In the genomic region with DNA sequence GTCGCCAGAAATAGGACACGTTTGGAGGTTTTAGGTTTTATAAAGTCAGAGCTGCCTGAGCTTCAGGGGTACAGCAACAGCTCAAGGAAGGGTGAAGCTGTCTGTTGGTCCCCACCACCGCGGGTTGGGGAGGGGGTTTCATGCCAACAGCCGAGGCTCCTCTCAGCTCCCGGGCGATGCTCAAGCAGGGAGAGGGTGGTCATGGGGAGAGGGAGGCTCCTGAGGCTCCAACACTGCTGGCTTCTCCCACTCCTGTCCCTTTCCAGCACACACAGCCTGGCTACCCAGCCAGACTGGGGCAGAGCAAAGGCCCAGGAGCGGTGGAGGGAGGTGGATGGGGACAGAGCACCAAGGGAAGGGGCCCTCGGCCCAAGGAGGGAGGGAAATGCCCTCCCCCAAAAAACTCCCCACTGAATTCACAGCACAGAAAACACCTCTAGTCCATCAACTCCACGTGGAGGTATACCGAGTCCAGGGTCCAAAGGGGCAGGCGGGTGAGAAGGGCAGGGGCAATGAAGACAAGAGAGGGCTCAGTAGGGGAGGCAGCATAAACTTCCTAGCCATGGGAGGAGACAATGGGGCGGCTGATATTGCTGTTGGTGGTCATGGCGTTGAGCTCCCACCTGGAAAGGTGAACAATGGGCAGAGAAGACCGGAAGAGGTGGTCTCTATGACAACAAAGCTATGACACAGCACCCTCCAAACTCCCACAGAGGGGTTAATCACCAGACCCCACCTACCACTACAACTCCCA, we compare ENCODE assay signal across 8 mouse cellular contexts. TPM values are rescaled to one million over a fixed set of nuclear protein-coding genes. Genes with fewer than 3 reads are reported as not detected.
DNase-seq lines count a peak whose midpoint lies in the region; TF ChIP-seq lines count a peak whose summit lies in the region.

No protein-coding gene starts in this region.

- no peak for TF ChIP-seq CTCF in lung, adult 2 months (IDR thresholded peaks at IDR 0.05; ENCODE audit: insufficient read depth, low read length)
- TF ChIP-seq CTCF in embryonic fibroblast, embryonic 13.5 days (IDR thresholded peaks at IDR 0.05; ENCODE audit: borderline replicate concordance, insufficient read depth, low read length), result no peak
- no peak for TF ChIP-seq CTCF in small intestine, adult 2 months (IDR thresholded peaks at IDR 0.05; ENCODE audit: extremely low read depth, insufficient read length, insufficient replicate concordance, low read depth, low read length)

- peaks cover 31% of the 10 kb centered on the region for H3K36me3 ChIP-seq in small intestine, adult 2 months (ENCODE audit: control insufficient read depth, insufficient read depth, low read length)

- H3K4me3 ChIP-seq in lung, adult 2 months (replicated peaks; ENCODE audit: extremely low read depth, low read depth, low read length), result peak overlapping the region; percentile 38
- no peak overlapping the region for H3K4me3 ChIP-seq in embryonic fibroblast, embryonic 13.5 days (ENCODE audit: insufficient read depth, low read length)
- H3K4me3 ChIP-seq in small intestine, adult 2 months (ENCODE audit: low read depth, low read length), result peak overlapping the region; percentile 99

- 26% methylated on average over 15 of the region's 15 CpGs for WGBS in lung, adult 2 months
- 26% methylated on average over 15 of the region's 15 CpGs for WGBS in small intestine, adult 2 months

- TF ChIP-seq POLR2A in lung, adult 2 months (IDR thresholded peaks at IDR 0.05; ENCODE audit: borderline replicate concordance, extremely low read depth, low read depth, low read length), result no peak
- no peak for TF ChIP-seq POLR2A in embryonic fibroblast, embryonic 13.5 days (IDR thresholded peaks at IDR 0.05; ENCODE audit: low read depth, low read length)
- no peak for TF ChIP-seq POLR2A in small intestine, adult 2 months (IDR thresholded peaks at IDR 0.05; ENCODE audit: low read depth, low read length)

- DNase-seq in lung, adult 2 months, result no peak
- no peak for DNase-seq in lung, postnatal 14 days
- peak; percentile 14 to 44 for DNase-seq in kidney, postnatal 36 days
- no peak for DNase-seq in adrenal gland, adult (ENCODE audit: inconsistent age in 2 of 2, low spot score in 1 of 2)
- DNase-seq in thymus, postnatal 10 days (ENCODE audit: low spot score in 2 of 2), result no peak
- no peak for DNase-seq in adrenal gland, adult 2 months

- no peaks in the 10 kb centered on the region for H3K27me3 ChIP-seq in small intestine, adult 2 months (ENCODE audit: control insufficient read depth, insufficient read depth, low read length)

- H3K27ac ChIP-seq in embryonic fibroblast, embryonic 13.5 days (ENCODE audit: insufficient read depth, low read length), result peak overlapping the region; percentile 83
- 0 out of 2 replicates have a peak overlapping the region, but pooled peaks have one; percentile 21 for H3K27ac ChIP-seq in small intestine, adult 2 months (ENCODE audit: insufficient read depth, low read depth, low read length)

- peaks cover 5% of the 10 kb centered on the region for H3K4me1 ChIP-seq in lung, adult 2 months (ENCODE audit: control insufficient read depth, insufficient read depth, low read length)
- peaks cover 8% of the 10 kb centered on the region for H3K4me1 ChIP-seq in embryonic fibroblast, embryonic 13.5 days (ENCODE audit: control insufficient read depth, insufficient read depth, low read length)
- peaks cover 13% of the 10 kb centered on the region for H3K4me1 ChIP-seq in small intestine, adult 2 months (ENCODE audit: control insufficient read depth, insufficient read depth, insufficient read length, low read length)

RNA-seq across cellular contexts. Expression of gene Rrp36, which starts 0.6 kb away (rescaled TPM):
- polyA plus RNA-seq in lung, adult 2 months (2012; rRNA removed), result 27.3 and 30.8 TPM in 2 replicates
- 29.9 and 32.3 TPM in 2 replicates for polyA plus RNA-seq in embryonic fibroblast, embryonic 13.5 days (2011; ENCODE audit: insufficient read length, low read depth, missing spikeins)
- polyA plus RNA-seq in small intestine, adult 2 months (2012; rRNA removed), result 30.8 and 47.4 TPM in 2 replicates
- 10 to 100 TPM; 24.2 to 28.5 TPM for total RNA-seq in adrenal gland, adult 2 months (2021)
- polyA plus RNA-seq in adrenal gland, adult 2 months (2012; rRNA removed), result 21.7 and 23.8 TPM in 2 replicates

RNA-seq across cellular contexts. Expression of gene Mea1, which starts 3.9 kb away (rescaled TPM):
- 48.2 and 55.7 TPM in 2 replicates for polyA plus RNA-seq in lung, adult 2 months (2012; rRNA removed)
- 111 and 122 TPM in 2 replicates for polyA plus RNA-seq in embryonic fibroblast, embryonic 13.5 days (2011; ENCODE audit: insufficient read length, low read depth, missing spikeins)
- polyA plus RNA-seq in small intestine, adult 2 months (2012; rRNA removed), result 38.9 and 52.7 TPM in 2 replicates
- total RNA-seq in adrenal gland, adult 2 months (2021), result 100 to 1,000 TPM; 106 to 114 TPM
- 44.9 and 50.8 TPM in 2 replicates for polyA plus RNA-seq in adrenal gland, adult 2 months (2012; rRNA removed)

RNA-seq across cellular contexts. Expression of gene Klhdc3, which starts 6.0 kb away (rescaled TPM):
- 68.4 and 78.1 TPM in 2 replicates for polyA plus RNA-seq in lung, adult 2 months (2012; rRNA removed)
- polyA plus RNA-seq in embryonic fibroblast, embryonic 13.5 days (2011; ENCODE audit: insufficient read length, low read depth, missing spikeins), result 54.6 and 62.1 TPM in 2 replicates
- 48.3 and 99.3 TPM in 2 replicates for polyA plus RNA-seq in small intestine, adult 2 months (2012; rRNA removed)
- 10 to 100 TPM; 57.5 to 64.0 TPM for total RNA-seq in adrenal gland, adult 2 months (2021)
- 78.2 and 100 TPM in 2 replicates for polyA plus RNA-seq in adrenal gland, adult 2 months (2012; rRNA removed)

RNA-seq across cellular contexts. Expression of gene Cul7, which starts 24.6 kb away (rescaled TPM):
- 40.1 and 45.7 TPM in 2 replicates for polyA plus RNA-seq in lung, adult 2 months (2012; rRNA removed)
- 63.6 and 64.4 TPM in 2 replicates for polyA plus RNA-seq in embryonic fibroblast, embryonic 13.5 days (2011; ENCODE audit: insufficient read length, low read depth, missing spikeins)
- 7.6 and 12.1 TPM in 2 replicates for polyA plus RNA-seq in small intestine, adult 2 months (2012; rRNA removed)
- 10 to 100 TPM; 28.6 to 36.3 TPM for total RNA-seq in adrenal gland, adult 2 months (2021)
- 52.6 and 53.3 TPM in 2 replicates for polyA plus RNA-seq in adrenal gland, adult 2 months (2012; rRNA removed)

RNA-seq across cellular contexts. Expression of gene Mrpl2, which starts 28.7 kb away (rescaled TPM):
- 52.1 and 61.5 TPM in 2 replicates for polyA plus RNA-seq in lung, adult 2 months (2012; rRNA removed)
- polyA plus RNA-seq in embryonic fibroblast, embryonic 13.5 days (2011; ENCODE audit: insufficient read length, low read depth, missing spikeins), result 33.5 and 45.2 TPM in 2 replicates
- polyA plus RNA-seq in small intestine, adult 2 months (2012; rRNA removed), result 47.6 and 82.8 TPM in 2 replicates
- total RNA-seq in adrenal gland, adult 2 months (2021), result 100 to 1,000 TPM in 1 of 2 experiments, 10 to 100 TPM in 1; 82.9 to 113 TPM
- 343 and 456 TPM in 2 replicates for polyA plus RNA-seq in adrenal gland, adult 2 months (2012; rRNA removed)

Comparison
In these comparisons a context has a peak if more than half of its experiments do, and no peak if none do; other contexts are left out.
1. DNase-seq: peak in kidney, postnatal 36 days (2 of 2); none in lung, adult 2 months (single experiment), lung, postnatal 14 days (single experiment), adrenal gland, adult (0 of 2), thymus, postnatal 10 days (0 of 2) and adrenal gland, adult 2 months (single experiment).